Mouse (Mus musculus) midbrain, postnatal 0 days (tissue): ENCODE data around the gene Dhtkd1. TPM values are rescaled to one million over a fixed set of nuclear protein-coding genes. Genes with fewer than 3 reads are reported as not detected.

Source experiments
- ATAC-seq: fragments of 200-750 bp; cut with Nextera tagmentation; 2 replicates; pipeline ENCODE4 v1.8.0; 2017; ENCODE audit warnings: moderate number of reproducible peaks, mild to moderate bottlenecking, moderate TSS enrichment, moderate library complexity; ENCODE audit not compliant: low FRiP score
- DNase-seq: peaks from one replicate; pipeline ENCODE4 v3.0.0-alpha.2; 2015; ENCODE audit warnings: low spot score
- H3K27ac ChIP-seq: fragments of 300-500 bp; sonication (generic); 2 replicates; pipeline ENCODE4 v1.5.1; 2014; ENCODE audit warnings: low read depth, mild to moderate bottlenecking, low read length, mixed read lengths
- H3K27me3 ChIP-seq: fragments of 300-500 bp; sonication (generic); 2 replicates; pipeline ENCODE4 v1.6.1; 2014; ENCODE audit warnings: low read length, control low read depth, mixed read lengths; ENCODE audit not compliant: insufficient read depth
- H3K36me3 ChIP-seq: fragments of 300-500 bp; sonication (generic); 2 replicates; pipeline ENCODE4 v1.6.1; 2014; ENCODE audit warnings: low read length, control low read depth, mixed read lengths; ENCODE audit not compliant: insufficient read depth
- H3K4me1 ChIP-seq: fragments of 300-500 bp; sonication (generic); 2 replicates; pipeline ENCODE4 v1.6.1; 2014; ENCODE audit warnings: mild to moderate bottlenecking, control low read depth, antibody characterized with exemption, low read length, mixed read lengths; ENCODE audit not compliant: insufficient read depth
- H3K4me2 ChIP-seq: fragments of 300-500 bp; sonication (generic); 2 replicates; pipeline ENCODE4 v1.6.1; 2014; ENCODE audit warnings: low read depth, mild to moderate bottlenecking, low read length, mixed read lengths; ENCODE audit not compliant: poor library complexity, severe bottlenecking
- H3K4me3 ChIP-seq: fragments of 300-500 bp; sonication (generic); 2 replicates; pipeline ENCODE4 v1.5.1; 2014; ENCODE audit warnings: low read depth, mild to moderate bottlenecking, low read length, moderate library complexity
- H3K9ac ChIP-seq: fragments of 300-500 bp; sonication (generic); replicated peaks from 2 replicates; pipeline ENCODE4 v1.6.1; 2014; ENCODE audit warnings: mild to moderate bottlenecking, low read length, moderate library complexity, mixed read lengths; ENCODE audit not compliant: poor library complexity, severe bottlenecking
- H3K9me3 ChIP-seq: fragments of 300-500 bp; sonication (generic); 2 replicates; pipeline ENCODE4 v1.6.1; 2016; ENCODE audit warnings: low read length, control low read depth
- CTCF ChIP-seq: IDR thresholded peaks from 2 replicates; pipeline ENCODE4 v1.5.1; 2016; ENCODE audit warnings: antibody characterized with exemption, mild to moderate bottlenecking
- WGBS: fragments of 180-500 bp; shearing (Covaris S2); extraction: QIAGEN DNeasy Blood & Tissue Kit; methylation state at CpG from one replicate; pipeline ENCODE4 v1.1.7; 2014; 5-methylcytosine and 5-hydroxymethylcytosine counted together
- polyA plus RNA-seq: library from polyadenylated mRNA; unstranded; fragments of >200 nt; fragmentation: Nextera tagmentation; extraction: Ambion mirVana; gene quantifications from 2 replicates; pipeline ENCODE4 v1.2.1, GENCODE M21; 2015
- total RNA-seq: library from RNA; depleted of rRNA; stranded (reverse); fragments of >200 nt; gene quantifications from 2 replicates; pipeline ENCODE4 v1.2.3, GENCODE M21; 2014; rRNA removed

Dhtkd1 gene
- total and polyA plus RNA-seq, 2 experiments from 2014 or later: 4.6 to 13.3 TPM

DNA sequence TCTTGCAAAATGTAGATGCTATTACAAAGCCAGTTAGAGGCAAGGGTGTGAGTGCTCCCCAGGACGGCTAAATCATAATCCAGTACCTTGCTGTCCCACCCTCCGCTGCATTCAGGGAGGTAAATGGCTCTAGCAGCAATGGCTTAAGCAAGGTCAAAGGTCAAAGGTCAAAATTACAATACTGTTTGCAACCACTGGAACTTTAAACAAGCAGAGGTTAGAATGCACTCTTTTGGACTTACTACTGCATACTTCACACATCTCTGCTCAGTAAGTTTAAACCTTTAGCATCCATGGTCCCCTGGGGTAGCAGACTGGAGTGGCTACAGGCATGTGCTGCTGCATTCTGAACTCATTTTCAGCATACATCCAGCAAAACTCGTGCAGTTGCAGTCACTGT, 65.1 kb downstream of the Dhtkd1 start:
- H3K4me2 ChIP-seq: no peak overlapping the region
- 67% methylated on average over 3 of the region's 3 CpGs for WGBS

DNA sequence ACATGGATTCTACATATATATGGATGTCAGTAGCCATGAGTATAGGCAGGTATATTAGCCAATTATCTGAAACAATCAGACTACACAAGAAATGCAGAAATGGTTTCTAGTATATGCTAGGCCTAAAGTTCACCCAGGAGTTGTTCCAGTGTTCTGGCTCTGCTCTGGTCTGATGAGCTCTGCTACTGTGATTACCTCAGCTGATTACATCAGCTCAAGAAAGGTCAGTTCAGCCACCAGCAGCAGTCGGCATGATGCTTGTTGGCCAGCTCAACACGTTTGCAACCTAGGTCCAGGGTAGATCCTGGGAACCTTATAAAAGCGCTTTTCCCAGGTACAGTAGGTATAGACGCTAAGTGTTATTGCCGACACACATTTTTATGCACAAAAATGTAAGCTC, 72.8 kb downstream of the Dhtkd1 start:
- no peak for TF ChIP-seq CTCF
- ATAC-seq (no peak), DNase-seq (no peak)
- no peaks in the 10 kb centered on the region for H3K27me3 ChIP-seq
- no peaks in the 10 kb centered on the region for H3K9me3 ChIP-seq
- H3K4me1 ChIP-seq: no peaks in the 10 kb centered on the region
- H3K9ac ChIP-seq: no peak overlapping the region
- WGBS: 96% methylated on average over 5 of the region's 5 CpGs
- H3K36me3 ChIP-seq: peaks cover 38% of the 10 kb centered on the region
- H3K4me2 ChIP-seq: no peak overlapping the region
- no peak overlapping the region for H3K27ac ChIP-seq
- H3K4me3 ChIP-seq: no peak overlapping the region

More for the DNA sequence above, 65.1 kb downstream of the Dhtkd1 start:
- Histone ChIP-seq H3K36me3 (peaks cover 43% of the 10 kb centered on the region), H3K27ac (no peak overlapping the region), H3K4me1 (no peaks in the 10 kb centered on the region), H3K9ac (no peak overlapping the region), H3K9me3 (no peaks in the 10 kb centered on the region), H3K27me3 (no peaks in the 10 kb centered on the region), H3K4me3 (no peak overlapping the region)
- ATAC-seq (no peak), DNase-seq (no peak)
- TF ChIP-seq CTCF: no peak

DNA sequence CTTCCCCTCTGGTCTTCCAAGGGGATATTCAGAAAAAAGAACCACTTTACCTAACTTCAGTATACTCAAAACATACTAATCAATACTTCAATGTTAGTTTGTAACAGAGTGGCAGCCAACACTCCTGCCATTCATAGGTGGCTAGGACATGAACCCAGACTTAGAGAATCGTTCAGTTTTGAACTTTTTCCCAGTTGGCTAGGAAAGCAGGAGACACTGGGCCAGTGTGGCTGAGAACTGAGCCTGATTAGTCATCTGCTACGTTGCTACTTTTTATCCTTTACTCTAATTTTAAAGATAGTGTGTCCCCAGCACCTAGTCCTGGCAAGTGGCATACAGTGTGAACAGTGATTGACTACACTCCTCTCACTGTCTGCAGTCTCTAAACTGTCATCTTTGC, 74.9 kb downstream of the Dhtkd1 start:
- Histone ChIP-seq H3K4me3 (no peak overlapping the region), H3K27ac (no peak overlapping the region), H3K9ac (no peak overlapping the region), H3K36me3 (peaks cover 42% of the 10 kb centered on the region), H3K4me2 (no peak overlapping the region), H3K9me3 (no peaks in the 10 kb centered on the region), H3K27me3 (no peaks in the 10 kb centered on the region), H3K4me1 (no peaks in the 10 kb centered on the region)
- WGBS: 91% methylated on average over 2 of the region's 2 CpGs
- DNase-seq: no peak
- TF ChIP-seq CTCF: no peak
- ATAC-seq: no peak

DNA sequence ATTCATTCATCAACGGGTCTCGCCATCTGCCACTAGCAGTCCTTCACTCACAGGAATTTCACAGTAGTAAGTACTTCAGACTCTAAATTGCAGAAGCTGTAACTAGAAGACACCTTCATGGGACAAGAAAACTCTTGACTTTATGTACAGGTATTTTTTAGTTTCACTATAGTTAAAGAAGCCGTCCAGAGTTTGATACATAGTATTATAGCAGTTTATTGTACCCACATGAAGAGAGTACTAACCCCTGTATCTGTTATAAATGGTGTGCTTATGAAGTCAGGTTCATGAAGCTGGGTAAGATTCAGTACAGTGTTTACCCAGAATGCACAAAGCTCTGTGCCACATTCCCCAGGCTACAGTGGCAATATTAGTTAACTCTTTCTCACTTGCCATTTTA, 79.8 kb downstream of the Dhtkd1 start, which contains the start of gene Gm13199:
TSS of gene Gm13199 (minus strand) at position 101 of the 400 bp plus-strand sequence.
- DNase-seq (no peak), ATAC-seq (no peak)
- Histone ChIP-seq H3K27ac (no peak within 1 kb of the TSS), H3K4me3 (no peak within 1 kb of the TSS), H3K4me2 (no peak within 1 kb of the TSS), H3K4me1 (no peaks in the 10 kb centered on the region), H3K9ac (no peak within 1 kb of the TSS), H3K9me3 (no peaks in the 10 kb centered on the region), H3K36me3 (peaks cover 27% of the 10 kb centered on the region), H3K27me3 (no peaks in the 10 kb centered on the region)
- 97% methylated on average over 3 of the region's 3 CpGs for WGBS
- TF ChIP-seq CTCF: no peak

DNA sequence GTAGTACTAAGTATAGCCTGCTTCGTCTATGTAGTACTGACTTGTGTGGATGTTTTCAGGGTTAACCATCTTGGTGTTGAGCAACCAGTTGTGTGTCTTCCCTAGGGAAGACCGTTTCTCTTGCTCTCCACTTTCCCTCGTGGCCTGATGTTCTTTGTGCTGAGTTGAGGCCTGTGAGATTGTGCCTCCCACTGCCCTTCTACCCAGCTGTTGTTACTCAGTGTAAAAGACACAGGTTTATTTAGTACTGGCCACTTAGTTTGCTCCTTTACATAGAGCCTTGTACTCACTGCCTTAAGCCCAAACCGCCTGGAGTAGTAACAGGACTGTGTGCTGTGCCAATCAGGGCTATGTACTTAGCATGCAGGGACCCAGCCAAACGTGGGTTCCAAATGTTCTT, 90.7 kb downstream of the Dhtkd1 start:
- Histone ChIP-seq H3K36me3 (peaks cover 7% of the 10 kb centered on the region; the same call in 1 of the 2 replicates), H3K27ac (no peak overlapping the region), H3K9ac (no peak overlapping the region), H3K9me3 (no peaks in the 10 kb centered on the region), H3K4me1 (no peaks in the 10 kb centered on the region), H3K27me3 (no peaks in the 10 kb centered on the region), H3K4me3 (no peak overlapping the region), H3K4me2 (no peak overlapping the region)
- ATAC-seq (no peak), DNase-seq (no peak)
- WGBS: 91% methylated on average over 5 of the region's 5 CpGs
- no peak for TF ChIP-seq CTCF

DNA sequence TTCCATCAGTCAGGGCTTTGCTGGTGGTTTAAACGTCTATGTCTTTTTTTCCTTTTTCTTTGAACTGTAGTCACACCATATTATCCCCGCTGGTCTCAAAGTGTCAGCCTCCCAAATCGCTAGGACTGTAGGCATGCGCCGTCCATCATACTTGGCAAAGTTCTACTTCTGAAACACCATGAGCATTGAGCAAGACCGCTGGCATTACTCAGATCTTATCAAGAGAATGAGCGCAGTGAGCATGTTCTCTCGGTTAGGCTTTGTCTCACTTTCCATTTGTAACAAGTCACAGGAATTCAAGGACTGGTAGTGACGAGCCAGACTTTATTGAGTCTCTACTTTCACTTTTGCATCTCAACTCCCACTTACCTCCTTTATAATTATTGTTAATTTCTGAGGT, 91.5 kb downstream of the Dhtkd1 start:
- TF ChIP-seq CTCF: no peak
- Histone ChIP-seq H3K9me3 (no peaks in the 10 kb centered on the region), H3K4me1 (no peaks in the 10 kb centered on the region), H3K27me3 (no peaks in the 10 kb centered on the region), H3K27ac (no peak overlapping the region), H3K4me3 (no peak overlapping the region), H3K36me3 (peaks cover 6% of the 10 kb centered on the region; the same call in 1 of the 2 replicates), H3K9ac (no peak overlapping the region), H3K4me2 (no peak overlapping the region)
- DNase-seq: no peak
- WGBS: 93% methylated on average over 9 of the region's 9 CpGs
- ATAC-seq: no peak

Other genes starting within 250 kb of the Dhtkd1 start
- 20.9 and 21.3 TPM in 2 replicates for gene Camk1d, start 228.3 kb downstream of the Dhtkd1 start, total RNA-seq
- gene Camk1d, start 228.3 kb downstream of the Dhtkd1 start, polyA plus RNA-seq: 6.7 and 8.0 TPM in 2 replicates
- gene Nudt5, start 97.8 kb downstream of the Dhtkd1 start, total RNA-seq: 12.6 and 14.3 TPM in 2 replicates
- 11.4 and 13.7 TPM in 2 replicates for gene Nudt5, start 97.8 kb downstream of the Dhtkd1 start, polyA plus RNA-seq
- 72.5 and 72.9 TPM in 2 replicates for gene Cdc123, start 97.6 kb downstream of the Dhtkd1 start, total RNA-seq
- 223 and 233 TPM in 2 replicates for gene Cdc123, start 97.6 kb downstream of the Dhtkd1 start, polyA plus RNA-seq
- 1.2 and 5.2 TPM in 2 replicates for gene Gm13199, start 79.9 kb downstream of the Dhtkd1 start, total RNA-seq
- gene Gm13199, start 79.9 kb downstream of the Dhtkd1 start, polyA plus RNA-seq: 0.31 and 0.57 TPM in 2 replicates
- gene Sec61a2, start 47.4 kb downstream of the Dhtkd1 start, total RNA-seq: 101 and 118 TPM in 2 replicates
- gene Sec61a2, start 47.4 kb downstream of the Dhtkd1 start, polyA plus RNA-seq: 104 and 106 TPM in 2 replicates
- gene Upf2, start 8.7 kb upstream of the Dhtkd1 start, total RNA-seq: 11.2 and 13.2 TPM in 2 replicates
- gene Upf2, start 8.7 kb upstream of the Dhtkd1 start, polyA plus RNA-seq: 4.6 and 5.9 TPM in 2 replicates
- 7.0 and 7.1 TPM in 2 replicates for gene Proser2, start 187.4 kb upstream of the Dhtkd1 start, total RNA-seq
- 7.2 and 7.4 TPM in 2 replicates for gene Proser2, start 187.4 kb upstream of the Dhtkd1 start, polyA plus RNA-seq